Mouse (Mus musculus) hindbrain, postnatal 0 days (tissue): Measurements from ENCODE around the gene Rtn4ip1. TPM values are rescaled to one million over a fixed set of nuclear protein-coding genes. Genes with fewer than 3 reads are reported as not detected.

ENCODE experiments used
- ATAC-seq: fragments of 200-750 bp; cut with Nextera tagmentation; 2 replicates; pipeline ENCODE4 v1.8.0; 2017; ENCODE audit warnings: mild to moderate bottlenecking, moderate TSS enrichment, moderate library complexity
- DNase-seq: peaks from one replicate; pipeline ENCODE4 v3.0.0-alpha.2; 2015; ENCODE audit warnings: low spot score
- H3K27ac ChIP-seq: fragments of 300-500 bp; sonication (generic); 2 replicates; pipeline ENCODE4 v1.5.1; 2014; ENCODE audit warnings: mild to moderate bottlenecking
- H3K27me3 ChIP-seq: fragments of 300-500 bp; sonication (generic); 2 replicates; pipeline ENCODE4 v1.6.1; 2014; ENCODE audit warnings: low read length, mixed read lengths; ENCODE audit not compliant: insufficient read depth
- H3K36me3 ChIP-seq: fragments of 300-500 bp; sonication (generic); 2 replicates; pipeline ENCODE4 v1.6.1; 2014; ENCODE audit warnings: low read length, mixed read lengths; ENCODE audit not compliant: insufficient read depth
- H3K4me1 ChIP-seq: fragments of 300-500 bp; sonication (generic); 2 replicates; pipeline ENCODE4 v1.6.1; 2014; ENCODE audit warnings: antibody characterized with exemption, low read length, mixed read lengths; ENCODE audit not compliant: insufficient read depth
- H3K4me2 ChIP-seq: fragments of 300-500 bp; sonication (generic); 2 replicates; pipeline ENCODE4 v1.6.1; 2014; ENCODE audit warnings: low read depth, mild to moderate bottlenecking, low read length, moderate library complexity, mixed read lengths
- H3K4me3 ChIP-seq: fragments of 300-500 bp; sonication (generic); 2 replicates; pipeline ENCODE4 v1.5.1; 2014; ENCODE audit warnings: low read length
- H3K9ac ChIP-seq: fragments of 300-500 bp; sonication (generic); replicated peaks from 2 replicates; pipeline ENCODE4 v1.6.1; 2014; ENCODE audit warnings: mild to moderate bottlenecking, low read length, moderate library complexity, mixed read lengths
- H3K9me3 ChIP-seq: fragments of 300-500 bp; sonication (generic); 2 replicates; pipeline ENCODE4 v1.6.1; 2016; ENCODE audit warnings: low read length, mixed read lengths
- CTCF ChIP-seq: IDR thresholded peaks from 2 replicates; pipeline ENCODE4 v1.5.1; 2016; ENCODE audit warnings: antibody characterized with exemption, control low read depth, low read depth
- WGBS: fragments of 180-500 bp; shearing (Covaris S2); extraction: QIAGEN DNeasy Blood & Tissue Kit; methylation state at CpG from one replicate; pipeline ENCODE4 v1.1.7; 2014; 5-methylcytosine and 5-hydroxymethylcytosine counted together
- polyA plus RNA-seq: library from polyadenylated mRNA; unstranded; fragments of >200 nt; fragmentation: Nextera tagmentation; extraction: Ambion mirVana; gene quantifications from 2 replicates; pipeline ENCODE4 v1.2.1, GENCODE M21; 2015
- total RNA-seq: library from RNA; depleted of rRNA; stranded (reverse); fragments of >200 nt; gene quantifications from 2 replicates; pipeline ENCODE4 v1.2.3, GENCODE M21; 2014; rRNA removed

The Rtn4ip1 gene
- total and polyA plus RNA-seq, 2 experiments from 2014 or later = 4.4 to 11.7 TPM

- ATAC-seq (peak; percentile 38; the same call in 1 of the 2 replicates), DNase-seq (no peak)
- Histone ChIP-seq H3K36me3 (no peaks in the 10 kb centered on the region), H3K4me2 (peak overlapping the region; percentile 53), H3K9ac (no peak overlapping the region), H3K27ac (no peak overlapping the region), H3K4me1 (peaks cover 2% of the 10 kb centered on the region; the same call in 1 of the 2 replicates), H3K9me3 (no peaks in the 10 kb centered on the region), H3K4me3 (peak overlapping the region; percentile 24), H3K27me3 (peaks cover 48% of the 10 kb centered on the region)
- 0 out of 2 replicates have a peak, but pooled peaks have one; percentile 11 for TF ChIP-seq CTCF
- WGBS = 3% methylated on average over 40 of the region's 40 CpGs
Measured at GRCm38 (mm10) chr10:44005677-44006641, 104.4 kb downstream of the Rtn4ip1 start.

Other genes starting within 250 kb of the Rtn4ip1 start
- gene Qrsl1, start 62 bp upstream of the Rtn4ip1 start, total RNA-seq = 16.9 and 19.0 TPM in 2 replicates
- 20.1 and 20.7 TPM in 2 replicates for gene Qrsl1, start 62 bp upstream of the Rtn4ip1 start, polyA plus RNA-seq
- gene Crybg1, start 247.0 kb downstream of the Rtn4ip1 start, total RNA-seq = 0.10 and 0.43 TPM in 2 replicates
- 0.16 TPM in 2 replicates for gene Crybg1, start 247.0 kb downstream of the Rtn4ip1 start, polyA plus RNA-seq